Mouse (Mus musculus) heart, embryonic 15.5 days (tissue): ENCODE measurements at regions not wholly inside any gene's neighbourhood (a gene's known extent, or its start where the extent isn't known, plus 50 kb on each side); places are given as distances from the start of the nearest gene placed in this dataset.
A peak's percentile ranks its signal among the peaks of the same experiment; 100 is the strongest.
"Not testable (repeated sequence)": the region's sequence is repeated elsewhere in the genome, so short reads cannot be mapped to it uniquely, and the experiment has no call there.

Source experiments
- ATAC-seq: fragments of 200-750 bp; cut with Nextera tagmentation; replicated peaks from 2 replicates; pipeline ENCODE4 v1.8.0; 2017; ENCODE audit warnings: low read depth, moderate TSS enrichment; ENCODE audit not compliant: insufficient number of reproducible peaks, insufficient read depth, low FRiP score
- H3K27ac ChIP-seq: fragments of 300-500 bp; sonication (generic); 2 replicates; pipeline ENCODE4 v1.5.1; 2015; ENCODE audit warnings: mild to moderate bottlenecking, inconsistent platforms
- H3K27me3 ChIP-seq: fragments of 300-500 bp; sonication (generic); 2 replicates; pipeline ENCODE4 v1.6.1; 2015; ENCODE audit warnings: inconsistent platforms
- H3K36me3 ChIP-seq: fragments of 300-500 bp; sonication (generic); 2 replicates; pipeline ENCODE4 v1.6.1; 2015; ENCODE audit warnings: mild to moderate bottlenecking, inconsistent platforms
- H3K4me1 ChIP-seq: fragments of 300-500 bp; sonication (generic); replicated peaks from 2 replicates; pipeline ENCODE4 v1.6.1; 2015; ENCODE audit warnings: inconsistent platforms
- H3K4me2 ChIP-seq: fragments of 300-500 bp; sonication (generic); 2 replicates; pipeline ENCODE4 v1.6.1; 2015; ENCODE audit warnings: inconsistent platforms, mild to moderate bottlenecking, moderate library complexity
- H3K4me3 ChIP-seq: fragments of 300-500 bp; sonication (generic); 2 replicates; pipeline ENCODE4 v1.5.1; 2015; ENCODE audit warnings: mild to moderate bottlenecking, inconsistent platforms
- H3K9ac ChIP-seq: fragments of 300-500 bp; sonication (generic); 2 replicates; pipeline ENCODE4 v1.6.1; 2015; ENCODE audit warnings: mild to moderate bottlenecking, inconsistent platforms
- H3K9me3 ChIP-seq: fragments of 300-500 bp; sonication (generic); replicated peaks from 2 replicates; pipeline ENCODE4 v1.6.1; 2016; ENCODE audit warnings: inconsistent platforms
- WGBS: fragments of 180-500 bp; shearing (Covaris S2); methylation state at CpG from one replicate; pipeline ENCODE4 v1.1.7; 2015; ENCODE audit warnings: mixed read lengths; 5-methylcytosine and 5-hydroxymethylcytosine counted together

- 67% methylated on average over 1 of the region's 1 CpGs for WGBS
- Histone ChIP-seq H3K27ac (no peak overlapping the region), H3K36me3 (no peaks in the 10 kb centered on the region), H3K9me3 (no peaks in the 10 kb centered on the region), H3K4me3 (no peak overlapping the region), H3K9ac (no peak overlapping the region), H3K4me1 (no peaks in the 10 kb centered on the region), H3K4me2 (no peak overlapping the region), H3K27me3 (no peaks in the 10 kb centered on the region)
- ATAC-seq: no peak
Measured at GRCm38 (mm10) chr4:64432097-64432496, 385.3 kb upstream of the Tnc start.

GRCm38 (mm10) chr4:64437744-64438594, 391.2 kb upstream of the Tnc start:
- no peak overlapping the region for H3K4me3 ChIP-seq
- 35% methylated on average over 13 of the region's 13 CpGs for WGBS
- H3K27me3 ChIP-seq: no peaks in the 10 kb centered on the region
- H3K27ac ChIP-seq: 0 out of 2 replicates have a peak overlapping the region, but pooled peaks have one; percentile 12
- H3K9me3 ChIP-seq: no peaks in the 10 kb centered on the region
- H3K4me1 ChIP-seq: peaks cover 3% of the 10 kb centered on the region; the same call in 1 of the 2 replicates
- H3K4me2 ChIP-seq: 0 out of 2 replicates have a peak overlapping the region, but pooled peaks have one; percentile 4
- no peaks in the 10 kb centered on the region for H3K36me3 ChIP-seq
- peak; percentile 50 for ATAC-seq
- no peak overlapping the region for H3K9ac ChIP-seq

DNA sequence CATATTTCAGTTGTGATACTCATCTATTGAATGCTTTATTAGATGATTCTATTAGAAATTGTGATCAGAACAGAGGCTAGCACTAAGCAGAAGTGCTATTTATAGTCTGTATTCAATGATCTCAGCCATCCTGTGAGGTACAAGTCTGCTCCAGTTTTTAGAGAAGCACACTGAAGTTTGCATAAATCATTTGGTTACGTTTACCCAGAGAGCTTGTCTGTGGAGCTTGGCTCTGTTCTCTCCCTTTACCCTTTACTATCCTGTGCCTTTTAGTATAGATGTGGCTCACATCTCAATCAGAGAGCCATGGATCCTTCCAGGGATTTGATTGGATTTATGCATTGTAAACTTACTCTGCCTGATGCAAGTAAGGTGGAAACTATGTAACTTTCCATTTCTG, 404.6 kb upstream of the Tnc start:
- Histone ChIP-seq H3K4me2 (no peak overlapping the region), H3K36me3 (no peaks in the 10 kb centered on the region), H3K9me3 (no peaks in the 10 kb centered on the region), H3K27me3 (no peaks in the 10 kb centered on the region), H3K27ac (no peak overlapping the region), H3K4me3 (no peak overlapping the region), H3K4me1 (no peaks in the 10 kb centered on the region), H3K9ac (no peak overlapping the region)
- 49% methylated on average over 1 of the region's 1 CpGs for WGBS
- ATAC-seq: no peak

DNA sequence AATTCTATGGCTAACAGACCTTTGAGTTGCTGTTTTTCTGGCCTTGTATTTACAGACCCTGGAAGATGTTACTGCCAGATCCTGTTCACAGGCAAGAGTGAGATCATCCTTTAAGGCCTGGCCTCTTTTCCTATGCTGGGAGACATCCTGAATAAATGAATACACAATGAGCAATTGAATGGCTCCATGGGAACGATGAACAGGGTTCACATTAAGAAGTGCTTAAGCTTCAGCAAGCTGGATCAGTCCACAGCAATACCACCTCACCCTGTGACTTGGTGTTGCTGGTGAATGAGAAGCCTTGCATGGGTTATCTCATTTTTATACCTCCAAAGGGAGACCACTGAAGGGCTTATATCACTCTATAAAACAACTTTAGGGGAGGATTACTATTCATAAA, 405.1 kb upstream of the Tnc start:
- Histone ChIP-seq H3K27me3 (no peaks in the 10 kb centered on the region), H3K4me1 (no peaks in the 10 kb centered on the region), H3K9me3 (no peaks in the 10 kb centered on the region), H3K4me3 (no peak overlapping the region), H3K9ac (no peak overlapping the region), H3K4me2 (no peak overlapping the region), H3K36me3 (no peaks in the 10 kb centered on the region), H3K27ac (no peak overlapping the region)
- 70% methylated on average over 1 of the region's 1 CpGs for WGBS
- ATAC-seq: no peak

GRCm38 (mm10) chr4:64492260-64492962, 445.6 kb upstream of the Tnc start:
- Histone ChIP-seq H3K27ac (no peak overlapping the region), H3K9ac (no peak overlapping the region), H3K9me3 (no peaks in the 10 kb centered on the region), H3K27me3 (no peaks in the 10 kb centered on the region), H3K4me1 (no peaks in the 10 kb centered on the region), H3K4me2 (no peak overlapping the region), H3K4me3 (no peak overlapping the region), H3K36me3 (no peaks in the 10 kb centered on the region)
- ATAC-seq: no peak
- WGBS: 89% methylated on average over 1 of the region's 1 CpGs

DNA sequence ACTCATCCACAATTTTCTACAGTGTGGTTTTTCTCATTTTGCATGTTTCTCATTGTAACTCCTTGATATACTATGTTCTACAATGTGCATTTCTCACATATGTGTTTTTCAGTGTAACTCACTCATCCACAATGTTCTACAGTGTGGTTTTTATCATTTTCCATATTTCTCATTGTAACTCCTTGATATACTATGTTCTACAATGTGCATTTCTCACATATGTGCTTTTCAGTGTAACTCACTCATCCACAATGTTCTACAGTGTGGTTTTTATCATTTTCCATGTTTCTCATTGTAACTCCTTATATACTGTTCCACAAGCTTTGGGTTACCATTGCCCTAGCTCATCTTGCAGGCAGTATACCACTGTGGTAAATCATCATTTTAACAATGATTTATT, 450.9 kb upstream of the Tnc start:
- H3K4me1 ChIP-seq, H3K4me2 ChIP-seq, H3K9ac ChIP-seq, H3K27ac ChIP-seq, H3K9me3 ChIP-seq, H3K4me3 ChIP-seq, H3K27me3 ChIP-seq, H3K36me3 ChIP-seq: not testable (repeated sequence)
- ATAC-seq: peak; percentile 80

GRCm38 (mm10) chr4:64500635-64501395, 454.0 kb upstream of the Tnc start:
- Histone ChIP-seq H3K27ac (no peak overlapping the region), H3K9me3 (no peaks in the 10 kb centered on the region), H3K4me1 (no peaks in the 10 kb centered on the region), H3K4me3 (no peak overlapping the region), H3K4me2 (no peak overlapping the region), H3K27me3 (no peaks in the 10 kb centered on the region), H3K36me3 (no peaks in the 10 kb centered on the region), H3K9ac (no peak overlapping the region)
- ATAC-seq: no peak
- WGBS: 72% methylated on average over 5 of the region's 5 CpGs

DNA sequence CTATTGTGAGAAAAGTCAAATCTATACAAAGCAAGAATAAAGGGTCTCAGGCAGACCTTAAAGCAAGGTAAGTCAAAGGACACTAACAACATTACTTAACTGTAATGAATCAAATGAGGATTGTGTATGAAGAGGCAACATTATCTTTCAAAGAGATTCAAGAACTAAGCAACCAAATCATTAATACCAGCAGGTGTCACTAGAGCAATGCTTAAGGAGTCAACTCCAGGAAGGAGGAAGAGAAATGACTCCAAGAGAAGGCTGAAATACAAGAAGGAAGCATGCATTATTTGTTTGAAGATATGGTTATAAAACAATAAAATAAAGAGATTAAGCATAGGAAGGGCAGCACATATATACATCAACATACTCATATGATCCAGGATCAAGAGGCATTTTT, 475.1 kb upstream of the Tnc start:
- H3K36me3 ChIP-seq: no peaks in the 10 kb centered on the region
- H3K27ac ChIP-seq: no peak overlapping the region
- H3K4me2 ChIP-seq: no peak overlapping the region
- no peak overlapping the region for H3K9ac ChIP-seq
- no peaks in the 10 kb centered on the region for H3K9me3 ChIP-seq
- no peak for ATAC-seq
- no peaks in the 10 kb centered on the region for H3K27me3 ChIP-seq
- H3K4me1 ChIP-seq: no peaks in the 10 kb centered on the region
- no peak overlapping the region for H3K4me3 ChIP-seq

- H3K27ac ChIP-seq: no peak overlapping the region
- no peak overlapping the region for H3K4me2 ChIP-seq
- H3K9me3 ChIP-seq: no peaks in the 10 kb centered on the region
- no peaks in the 10 kb centered on the region for H3K27me3 ChIP-seq
- no peak for ATAC-seq
- no peaks in the 10 kb centered on the region for H3K4me1 ChIP-seq
- no peak overlapping the region for H3K9ac ChIP-seq
- WGBS: 65% methylated on average over 4 of the region's 4 CpGs
- no peaks in the 10 kb centered on the region for H3K36me3 ChIP-seq
- H3K4me3 ChIP-seq: no peak overlapping the region
Measured at GRCm38 (mm10) chr4:64527724-64528332, 481.0 kb upstream of the Tnc start.

- no peak for ATAC-seq
- H3K4me3 ChIP-seq: no peak overlapping the region
- 63% methylated on average over 4 of the region's 4 CpGs for WGBS
- H3K4me2 ChIP-seq: no peak overlapping the region
- H3K27me3 ChIP-seq: no peaks in the 10 kb centered on the region
- H3K4me1 ChIP-seq: no peaks in the 10 kb centered on the region
- no peak overlapping the region for H3K9ac ChIP-seq
- H3K9me3 ChIP-seq: no peaks in the 10 kb centered on the region
- H3K36me3 ChIP-seq: no peaks in the 10 kb centered on the region
- H3K27ac ChIP-seq: no peak overlapping the region
Measured at GRCm38 (mm10) chr4:64530585-64530984, 483.8 kb upstream of the Tnc start.

GRCm38 (mm10) chr4:64533019-64533418, 486.2 kb upstream of the Tnc start:
- no peak overlapping the region for H3K9ac ChIP-seq
- ATAC-seq: no peak
- H3K4me2 ChIP-seq: no peak overlapping the region

More at GRCm38 (mm10) chr4:64533019-64533418, 486.2 kb upstream of the Tnc start:
- 30% methylated on average over 3 of the region's 3 CpGs for WGBS
- no peak overlapping the region for H3K27ac ChIP-seq
- no peaks in the 10 kb centered on the region for H3K27me3 ChIP-seq
- no peaks in the 10 kb centered on the region for H3K9me3 ChIP-seq
- no peak overlapping the region for H3K4me3 ChIP-seq
- no peaks in the 10 kb centered on the region for H3K36me3 ChIP-seq
- H3K4me1 ChIP-seq: no peaks in the 10 kb centered on the region
